Mouse (Mus musculus) heart, embryonic 10.5 days (tissue): ENCODE results near the gene Nsmce3. TPM values are rescaled to one million over a fixed set of nuclear protein-coding genes. Genes with fewer than 3 reads are reported as not detected.

Experiments
- DNase-seq: peaks from one replicate; pipeline ENCODE4 v3.0.0-alpha.2; 2017; ENCODE audit warnings: low spot score
- H3K27ac ChIP-seq: fragments of 300-500 bp; sonication (generic); 2 replicates; pipeline ENCODE4 v1.5.1; 2016; ENCODE audit warnings: mild to moderate bottlenecking
- H3K27me3 ChIP-seq: fragments of 300-500 bp; sonication (generic); 2 replicates; pipeline ENCODE4 v1.6.1; 2016; ENCODE audit warnings: mild to moderate bottlenecking; ENCODE audit not compliant: poor library complexity, insufficient read depth, severe bottlenecking
- H3K36me3 ChIP-seq: fragments of 300-500 bp; sonication (generic); 2 replicates; pipeline ENCODE4 v1.6.1; 2016; ENCODE audit warnings: mild to moderate bottlenecking, moderate library complexity
- H3K4me1 ChIP-seq: fragments of 300-500 bp; sonication (generic); 2 replicates; pipeline ENCODE4 v1.6.1; 2016; ENCODE audit warnings: mild to moderate bottlenecking
- H3K4me3 ChIP-seq: fragments of 300-500 bp; sonication (generic); 2 replicates; pipeline ENCODE4 v1.5.1; 2016; ENCODE audit warnings: mild to moderate bottlenecking, moderate library complexity
- H3K9me3 ChIP-seq: fragments of 300-500 bp; sonication (generic); 2 replicates; pipeline ENCODE4 v1.6.1; 2016; ENCODE audit warnings: mild to moderate bottlenecking, moderate library complexity
- WGBS: fragments of 180-500 bp; shearing (Covaris S2); methylation state at CpG from one replicate; pipeline ENCODE4 v1.1.7; 2016; 5-methylcytosine and 5-hydroxymethylcytosine counted together
- polyA plus RNA-seq: library from polyadenylated mRNA; unstranded; fragments of >200 nt; fragmentation: Nextera tagmentation; extraction: Ambion mirVana; gene quantifications from 2 replicates; pipeline ENCODE4 v1.2.1, GENCODE M21; 2016

The Nsmce3 gene
- polyA plus RNA-seq, 1 experiment from 2014 or later: 10.5 TPM

- DNase-seq: no peak
- H3K9me3 ChIP-seq: no peaks in the 10 kb centered on the region
- H3K27me3 ChIP-seq: no peaks in the 10 kb centered on the region
- no peak overlapping the region for H3K27ac ChIP-seq
- no peaks in the 10 kb centered on the region for H3K4me1 ChIP-seq
- H3K4me3 ChIP-seq: no peak overlapping the region
- no peaks in the 10 kb centered on the region for H3K36me3 ChIP-seq
- WGBS: 26% methylated on average over 3 of the region's 3 CpGs
These were observed 22.0 kb downstream of the Nsmce3 start for GRCm38 (mm10) chr7:64850791-64851190.

GRCm38 (mm10) chr7:64847366-64847899, 25.4 kb downstream of the Nsmce3 start:
- no peaks in the 10 kb centered on the region for H3K4me1 ChIP-seq
- 81% methylated on average over 5 of the region's 5 CpGs for WGBS
- H3K9me3 ChIP-seq: no peaks in the 10 kb centered on the region
- no peak for DNase-seq
- H3K36me3 ChIP-seq: no peaks in the 10 kb centered on the region
- no peaks in the 10 kb centered on the region for H3K27me3 ChIP-seq
- no peak overlapping the region for H3K4me3 ChIP-seq
- no peak overlapping the region for H3K27ac ChIP-seq

GRCm38 (mm10) chr7:64846061-64846460, 26.7 kb downstream of the Nsmce3 start:
- Histone ChIP-seq H3K27ac (no peak overlapping the region), H3K4me1 (no peaks in the 10 kb centered on the region), H3K9me3 (no peaks in the 10 kb centered on the region), H3K36me3 (no peaks in the 10 kb centered on the region), H3K27me3 (no peaks in the 10 kb centered on the region), H3K4me3 (no peak overlapping the region)
- no peak for DNase-seq
- WGBS: 83% methylated on average over 3 of the region's 3 CpGs

GRCm38 (mm10) chr7:64840946-64841659, 31.7 kb downstream of the Nsmce3 start:
- H3K36me3 ChIP-seq: no peaks in the 10 kb centered on the region
- DNase-seq: no peak
- no peaks in the 10 kb centered on the region for H3K27me3 ChIP-seq
- H3K27ac ChIP-seq: no peak overlapping the region
- H3K4me3 ChIP-seq: no peak overlapping the region
- no peaks in the 10 kb centered on the region for H3K9me3 ChIP-seq
- H3K4me1 ChIP-seq: peaks cover 8% of the 10 kb centered on the region
- 72% methylated on average over 10 of the region's 10 CpGs for WGBS

- H3K4me3 ChIP-seq: peak overlapping the region; percentile 54
- no peak for DNase-seq
- no peaks in the 10 kb centered on the region for H3K36me3 ChIP-seq
- no peaks in the 10 kb centered on the region for H3K9me3 ChIP-seq
- no peaks in the 10 kb centered on the region for H3K27me3 ChIP-seq
- WGBS: 63% methylated on average over 1 of the region's 1 CpGs
- no peak overlapping the region for H3K27ac ChIP-seq
- peaks cover 8% of the 10 kb centered on the region for H3K4me1 ChIP-seq
These were observed 32.3 kb downstream of the Nsmce3 start for GRCm38 (mm10) chr7:64840576-64840895.

- peak overlapping the region; percentile 54 for H3K4me3 ChIP-seq
- DNase-seq: peak; percentile 81
- H3K36me3 ChIP-seq: no peaks in the 10 kb centered on the region
- H3K27me3 ChIP-seq: no peaks in the 10 kb centered on the region
- WGBS: 3% methylated on average over 21 of the region's 21 CpGs
- peak overlapping the region; percentile 64; the same call in 1 of the 2 replicates for H3K27ac ChIP-seq
- no peaks in the 10 kb centered on the region for H3K9me3 ChIP-seq
- H3K4me1 ChIP-seq: peaks cover 8% of the 10 kb centered on the region
These were observed 32.8 kb downstream of the Nsmce3 start for GRCm38 (mm10) chr7:64839801-64840575.

GRCm38 (mm10) chr7:64839281-64839680, 33.5 kb downstream of the Nsmce3 start:
- WGBS: 77% methylated on average over 2 of the region's 2 CpGs
- H3K27ac ChIP-seq: no peak overlapping the region
- DNase-seq: no peak
- peak overlapping the region; percentile 54 for H3K4me3 ChIP-seq
- H3K27me3 ChIP-seq: no peaks in the 10 kb centered on the region
- H3K4me1 ChIP-seq: peaks cover 8% of the 10 kb centered on the region
- H3K9me3 ChIP-seq: no peaks in the 10 kb centered on the region
- H3K36me3 ChIP-seq: no peaks in the 10 kb centered on the region

GRCm38 (mm10) chr7:64830214-64830995, 42.4 kb downstream of the Nsmce3 start:
- DNase-seq: no peak
- 0 out of 2 replicates have a peak, but pooled peaks cover 2% of the 10 kb centered on the region for H3K9me3 ChIP-seq
- no peak overlapping the region for H3K27ac ChIP-seq
- no peaks in the 10 kb centered on the region for H3K36me3 ChIP-seq
- no peaks in the 10 kb centered on the region for H3K4me1 ChIP-seq
- H3K27me3 ChIP-seq: no peaks in the 10 kb centered on the region
- WGBS: 49% methylated on average over 5 of the region's 5 CpGs
- H3K4me3 ChIP-seq: no peak overlapping the region

GRCm38 (mm10) chr7:64821081-64821480, 51.7 kb downstream of the Nsmce3 start:
- Histone ChIP-seq H3K9me3 (no peaks in the 10 kb centered on the region), H3K36me3 (no peaks in the 10 kb centered on the region), H3K27ac (no peak overlapping the region), H3K27me3 (no peaks in the 10 kb centered on the region), H3K4me1 (no peaks in the 10 kb centered on the region), H3K4me3 (no peak overlapping the region)
- 67% methylated on average over 5 of the region's 5 CpGs for WGBS
- DNase-seq: no peak

GRCm38 (mm10) chr7:64819683-64820082, 53.1 kb downstream of the Nsmce3 start:
- Histone ChIP-seq H3K36me3 (no peaks in the 10 kb centered on the region), H3K27ac (no peak overlapping the region), H3K4me3 (no peak overlapping the region), H3K27me3 (no peaks in the 10 kb centered on the region), H3K4me1 (no peaks in the 10 kb centered on the region), H3K9me3 (no peaks in the 10 kb centered on the region)
- DNase-seq: no peak
- 85% methylated on average over 9 of the region's 9 CpGs for WGBS
